Mouse (Mus musculus) liver, postnatal 0 days (tissue): ENCODE measurements around the gene Hephl1. TPM values are rescaled to one million over a fixed set of nuclear protein-coding genes. Genes with fewer than 3 reads are reported as not detected.
A peak's percentile ranks its signal among the peaks of the same experiment; 100 is the strongest.

ENCODE experiments used
- ATAC-seq: fragments of 200-750 bp; cut with Nextera tagmentation; 2 replicates; pipeline ENCODE4 v1.8.0; 2017; ENCODE audit warnings: mild to moderate bottlenecking, moderate library complexity
- DNase-seq: peaks from one replicate; pipeline ENCODE4 v3.0.0-alpha.2; 2016
- H3K27ac ChIP-seq: fragments of 300-500 bp; sonication (generic); 2 replicates; pipeline ENCODE4 v1.5.1; 2014; ENCODE audit warnings: antibody characterized with exemption, moderate library complexity, mild to moderate bottlenecking, low read depth
- H3K27me3 ChIP-seq: fragments of 300-500 bp; sonication (generic); 2 replicates; pipeline ENCODE4 v1.6.1; 2014; ENCODE audit warnings: low read length, control low read depth, mixed read lengths; ENCODE audit not compliant: insufficient read depth
- H3K36me3 ChIP-seq: fragments of 300-500 bp; sonication (generic); replicated peaks from 2 replicates; pipeline ENCODE4 v1.6.1; 2014; ENCODE audit warnings: mild to moderate bottlenecking, control low read depth, low read length, moderate library complexity, mixed read lengths; ENCODE audit not compliant: insufficient read depth
- H3K4me1 ChIP-seq: fragments of 300-500 bp; sonication (generic); 2 replicates; pipeline ENCODE4 v1.6.1; 2014; ENCODE audit warnings: antibody characterized with exemption, mild to moderate bottlenecking, control low read depth; ENCODE audit not compliant: insufficient read depth
- H3K4me2 ChIP-seq: fragments of 300-500 bp; sonication (generic); 2 replicates; pipeline ENCODE4 v1.6.1; 2014; ENCODE audit warnings: low read depth, mild to moderate bottlenecking, low read length, moderate library complexity, mixed read lengths
- H3K4me3 ChIP-seq: fragments of 300-500 bp; sonication (generic); 2 replicates; pipeline ENCODE4 v1.5.1; 2014; ENCODE audit warnings: low read depth, low read length
- H3K9ac ChIP-seq: fragments of 300-500 bp; sonication (generic); replicated peaks from 2 replicates; pipeline ENCODE4 v1.6.1; 2014; ENCODE audit warnings: mild to moderate bottlenecking, moderate library complexity
- H3K9me3 ChIP-seq: fragments of 300-500 bp; sonication (generic); 2 replicates; pipeline ENCODE4 v1.6.1; 2016; ENCODE audit warnings: mild to moderate bottlenecking, control low read depth, low read length, mixed read lengths
- CTCF ChIP-seq: sonication (generic); IDR thresholded peaks from 2 replicates; pipeline ENCODE4 v1.5.1; 2016; ENCODE audit warnings: antibody characterized with exemption, low read depth
- EP300 ChIP-seq: IDR thresholded peaks from 2 replicates; pipeline ENCODE4 v1.6.1; 2016; ENCODE audit warnings: antibody characterized with exemption, low read depth, mild to moderate bottlenecking
- WGBS: fragments of 180-500 bp; shearing (Covaris S2); extraction: QIAGEN DNeasy Blood & Tissue Kit; methylation state at CpG from one replicate; pipeline ENCODE4 v1.1.7; 2014; ENCODE audit not compliant: insufficient replicate concordance; 5-methylcytosine and 5-hydroxymethylcytosine counted together
- polyA plus RNA-seq: library from polyadenylated mRNA; unstranded; fragments of >200 nt; fragmentation: Nextera tagmentation; extraction: Ambion mirVana; gene quantifications from 2 replicates; pipeline ENCODE4 v1.2.1, GENCODE M21; 2015

Hephl1 gene
- polyA plus RNA-seq, 1 experiment from 2014 or later, result not detected

DNA sequence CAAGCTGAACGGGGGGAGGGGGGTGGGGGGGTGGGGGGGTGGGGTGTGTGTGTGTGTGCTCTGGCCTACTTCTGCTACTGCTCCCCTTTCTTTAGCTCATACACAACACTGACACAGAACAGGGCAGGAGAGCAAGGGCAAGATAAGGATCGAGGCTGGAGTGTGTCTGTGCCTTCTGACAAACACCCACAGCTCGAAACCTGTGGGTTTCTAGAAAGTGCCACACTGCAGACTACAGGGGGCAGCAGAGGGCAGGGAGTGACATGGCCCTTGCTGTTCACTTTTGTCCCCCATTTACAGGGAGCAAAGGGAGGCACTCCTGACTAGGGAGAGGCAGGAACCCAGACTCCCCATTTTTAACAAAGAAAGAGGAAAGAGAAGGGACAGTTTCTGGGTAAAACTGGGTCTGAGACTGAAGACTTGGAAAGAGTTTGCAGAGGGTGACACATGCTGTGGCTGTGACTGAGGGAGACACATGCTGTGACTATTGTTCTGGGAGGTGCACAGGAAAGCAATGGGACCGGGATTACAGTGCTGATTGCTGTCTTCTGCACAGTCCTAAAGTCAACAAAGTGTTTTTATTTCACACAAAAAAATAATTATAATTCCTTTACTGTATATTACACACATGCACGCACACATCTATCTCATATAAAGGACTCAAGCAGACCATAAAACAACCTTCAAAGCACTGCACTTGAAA, 82.7 kb downstream of the Hephl1 start:
- H3K27ac ChIP-seq, result no peak overlapping the region
- 52% methylated on average over 5 of the region's 5 CpGs for WGBS
- H3K4me3 ChIP-seq, result no peak overlapping the region
- no peaks in the 10 kb centered on the region for H3K4me1 ChIP-seq
- no peaks in the 10 kb centered on the region for H3K36me3 ChIP-seq
- no peaks in the 10 kb centered on the region for H3K9me3 ChIP-seq
- TF ChIP-seq EP300, result no peak
- peak; percentile 81 for TF ChIP-seq CTCF
- no peaks in the 10 kb centered on the region for H3K27me3 ChIP-seq
- ATAC-seq (peak; percentile 38; the same call in 1 of the 2 replicates), DNase-seq (peak; percentile 75)
- H3K4me2 ChIP-seq, result no peak overlapping the region
- no peak overlapping the region for H3K9ac ChIP-seq

DNA sequence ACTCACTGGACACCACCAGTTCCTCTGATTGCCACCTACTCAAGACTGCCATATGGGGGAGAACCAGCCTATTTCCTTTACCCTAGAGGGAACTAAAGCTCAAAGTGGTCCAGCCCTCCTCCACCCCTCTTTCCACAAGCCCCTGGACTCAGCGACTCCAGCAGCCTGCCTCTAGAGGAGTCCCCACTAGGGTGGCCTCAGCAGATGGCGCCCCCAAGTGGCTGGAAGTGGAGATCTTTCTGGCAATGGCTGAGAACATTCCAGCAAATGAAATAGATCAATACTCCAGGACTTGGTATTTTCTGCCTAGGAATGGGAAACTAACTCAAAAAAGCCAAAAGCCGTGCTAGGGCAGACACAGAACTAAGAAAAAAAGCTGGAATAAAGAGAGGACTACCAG, 84.2 kb downstream of the Hephl1 start:
- TF ChIP-seq CTCF (peak; percentile 48), EP300 (no peak)
- no peak overlapping the region for H3K4me2 ChIP-seq

DNA sequence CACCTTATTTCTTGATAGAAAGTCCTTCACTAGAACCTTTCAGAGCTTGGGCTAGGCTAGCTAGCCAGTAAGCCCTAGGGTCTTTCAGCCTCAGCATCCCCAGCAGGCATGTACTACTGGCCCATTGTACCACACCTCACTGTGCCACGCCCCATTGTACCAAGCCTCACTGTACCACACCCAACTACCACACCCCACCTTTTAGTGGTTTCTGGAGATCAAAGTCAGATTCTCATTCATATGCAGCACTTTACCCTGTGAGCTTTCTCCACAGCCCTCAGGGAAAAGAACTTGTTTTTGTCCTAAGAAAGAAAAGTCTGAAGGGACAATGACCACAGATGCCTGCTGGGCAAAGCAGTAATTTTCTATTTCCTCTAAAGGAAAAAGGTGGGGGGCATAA, 88.9 kb downstream of the Hephl1 start:
- Histone ChIP-seq H3K27me3 (no peaks in the 10 kb centered on the region), H3K4me2 (no peak overlapping the region), H3K9me3 (no peaks in the 10 kb centered on the region), H3K27ac (no peak overlapping the region), H3K9ac (no peak overlapping the region), H3K36me3 (no peaks in the 10 kb centered on the region), H3K4me3 (no peak overlapping the region), H3K4me1 (no peaks in the 10 kb centered on the region)
- 55% methylated on average over 1 of the region's 1 CpGs for WGBS
- TF ChIP-seq EP300 (no peak), CTCF (no peak)
- ATAC-seq (no peak), DNase-seq (no peak)

More for the DNA sequence above, 84.2 kb downstream of the Hephl1 start:
- whole genome bisulfite sequencing, result 51% methylated on average over 3 of the region's 3 CpGs
- no peaks in the 10 kb centered on the region for H3K4me1 ChIP-seq
- no peak for ATAC-seq
- DNase-seq, result peak; percentile 33
- no peak overlapping the region for H3K4me3 ChIP-seq
- no peaks in the 10 kb centered on the region for H3K27me3 ChIP-seq
- H3K36me3 ChIP-seq, result no peaks in the 10 kb centered on the region
- no peak overlapping the region for H3K9ac ChIP-seq
- H3K9me3 ChIP-seq, result no peaks in the 10 kb centered on the region
- H3K27ac ChIP-seq, result no peak overlapping the region

DNA sequence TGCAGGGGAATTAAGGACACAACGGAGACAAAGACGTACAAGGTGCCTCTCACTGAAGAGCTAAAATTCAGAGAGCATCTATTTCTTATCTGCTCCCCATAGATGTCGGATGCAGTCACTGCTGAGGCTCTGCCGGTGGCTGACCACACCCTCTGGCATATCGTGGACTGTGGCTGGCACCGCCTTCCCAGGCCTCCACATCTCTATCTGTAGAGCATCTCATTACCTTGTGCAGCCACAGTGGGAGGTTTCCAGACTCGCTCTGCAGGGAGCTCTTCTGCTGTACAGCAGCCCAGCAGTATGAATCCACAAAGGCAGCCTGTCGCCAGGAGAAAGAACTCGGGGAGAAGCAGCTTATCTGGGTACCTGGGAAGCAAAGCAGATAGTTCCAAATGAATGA, 90.8 kb downstream of the Hephl1 start:
- no peak overlapping the region for H3K27ac ChIP-seq
- H3K4me3 ChIP-seq, result no peak overlapping the region
- TF ChIP-seq CTCF (no peak), EP300 (no peak)
- H3K9me3 ChIP-seq, result no peaks in the 10 kb centered on the region
- H3K27me3 ChIP-seq, result no peaks in the 10 kb centered on the region
- no peak for ATAC-seq
- H3K4me2 ChIP-seq, result no peak overlapping the region
- no peak for DNase-seq
- H3K4me1 ChIP-seq, result no peaks in the 10 kb centered on the region
- H3K36me3 ChIP-seq, result no peaks in the 10 kb centered on the region
- no peak overlapping the region for H3K9ac ChIP-seq
- 60% methylated on average over 9 of the region's 9 CpGs for WGBS

GRCm38 (mm10) chr9:15020561-15021080, 91.3 kb downstream of the Hephl1 start:
- DNase-seq (no peak), ATAC-seq (no peak)
- Histone ChIP-seq H3K4me1 (no peaks in the 10 kb centered on the region), H3K4me2 (no peak overlapping the region), H3K4me3 (no peak overlapping the region), H3K36me3 (no peaks in the 10 kb centered on the region), H3K9ac (no peak overlapping the region), H3K9me3 (no peaks in the 10 kb centered on the region), H3K27ac (no peak overlapping the region), H3K27me3 (no peaks in the 10 kb centered on the region)
- TF ChIP-seq EP300 (no peak), CTCF (no peak)
- WGBS, result 77% methylated on average over 5 of the region's 5 CpGs

- TF ChIP-seq EP300 (no peak), CTCF (no peak)
- no peak for ATAC-seq
- Histone ChIP-seq H3K4me3 (no peak overlapping the region), H3K9ac (no peak overlapping the region), H3K9me3 (no peaks in the 10 kb centered on the region), H3K4me2 (no peak overlapping the region), H3K27me3 (no peaks in the 10 kb centered on the region), H3K27ac (no peak overlapping the region), H3K4me1 (no peaks in the 10 kb centered on the region), H3K36me3 (no peaks in the 10 kb centered on the region)
- 45% methylated on average over 5 of the region's 5 CpGs for WGBS
- DNase-seq, result no peak
These were observed 93.2 kb downstream of the Hephl1 start for GRCm38 (mm10) chr9:15018756-15019131.
